ENCODE assay signal across 9 mouse cellular contexts in the genomic region with DNA sequence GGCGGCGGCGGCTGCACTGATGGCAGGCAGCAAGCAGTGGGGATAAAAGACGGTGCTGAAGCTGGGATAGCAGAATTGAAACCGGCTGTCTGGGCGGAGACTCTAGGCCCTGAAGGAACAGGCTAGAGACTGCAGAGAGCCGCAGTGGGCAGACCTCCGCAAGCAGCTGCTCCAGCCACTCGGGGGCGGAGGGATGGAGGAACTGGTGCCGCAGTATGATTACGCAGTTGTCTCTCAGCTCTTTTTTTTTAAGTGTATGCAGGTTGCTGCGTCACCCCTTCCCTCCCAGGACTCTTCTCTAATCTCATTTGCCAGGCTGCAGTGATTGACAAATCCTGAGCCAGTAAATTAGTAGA. TPM values are rescaled to one million over a fixed set of nuclear protein-coding genes. Genes with fewer than 3 reads are reported as not detected.
DNase-seq lines count a peak whose midpoint lies in the region; ATAC-seq and TF ChIP-seq lines count a peak whose summit lies in the region.
"Had no signal": no experiment of that assay in that cellular context is flagged by ENCODE, and none has a peak within 500 bp of the region (broad histone marks: within the 10 kb centered on the region; RNA-seq: fewer than 3 reads in every experiment).

Gene Nap1l2, minus strand, starts transcription at position 210 of the 356 bp plus-strand sequence.

- H3K27me3 ChIP-seq in forebrain, embryonic 11.5 days (ENCODE audit: control insufficient read depth, insufficient read depth, low read length) = peaks cover 14% of the 10 kb centered on the region; the same call in 1 of the 2 replicates
- H3K27me3 ChIP-seq in stomach, embryonic 14.5 days (ENCODE audit: control insufficient read depth, insufficient read depth, low read length) = 0 out of 2 replicates have a peak, but pooled peaks cover 2% of the 10 kb centered on the region

- H3K9me3 ChIP-seq in forebrain, embryonic 11.5 days (ENCODE audit: control insufficient read depth, low read length) = no peaks in the 10 kb centered on the region
- no peaks in the 10 kb centered on the region for H3K9me3 ChIP-seq in stomach, embryonic 14.5 days (ENCODE audit: control insufficient read depth, low read depth, low read length)

- peak within 1 kb of the TSS; percentile 33; the same call in 1 of the 2 replicates for H3K9ac ChIP-seq in forebrain, embryonic 11.5 days (ENCODE audit: low read length)
- H3K9ac ChIP-seq in stomach, embryonic 14.5 days (replicated peaks; ENCODE audit: low read depth, low read length) = no peak within 1 kb of the TSS

- TF ChIP-seq POLR2A in brain, embryonic 14.5 days (IDR thresholded peaks at IDR 0.05; ENCODE audit: borderline replicate concordance, extremely low read depth, insufficient read depth, insufficient read length, poor library complexity, severe bottlenecking) = peak; percentile 30; the same call in 1 of the 2 replicates

- ATAC-seq in forebrain, embryonic 11.5 days (replicated peaks; ENCODE audit: low FRiP score) = peak; percentile 79
- peak; percentile 99 for ATAC-seq in megakaryocyte, adult 5-6 weeks (ENCODE audit: poor library complexity, severe bottlenecking)
- ATAC-seq in stomach, embryonic 14.5 days (ENCODE audit: insufficient number of reproducible peaks, insufficient read depth, low FRiP score, low read depth) = peak; percentile 49; the same call in 1 of the 2 replicates
- no peak for ATAC-seq in megakaryocyte-erythroid progenitor cell, adult 5-6 weeks (replicated peaks; ENCODE audit: low FRiP score, low TSS enrichment, poor library complexity, severe bottlenecking)

- 12% methylated on average over 13 of the region's 13 CpGs for WGBS in forebrain, embryonic 11.5 days
- WGBS in stomach, embryonic 14.5 days = 19% methylated on average over 13 of the region's 13 CpGs

- no peaks in the 10 kb centered on the region for H3K36me3 ChIP-seq in forebrain, embryonic 11.5 days (ENCODE audit: control insufficient read depth, insufficient read depth, low read length)
- no peaks in the 10 kb centered on the region for H3K36me3 ChIP-seq in stomach, embryonic 14.5 days (ENCODE audit: control insufficient read depth, insufficient read depth, low read length)

- peak within 1 kb of the TSS; percentile 54 for H3K4me2 ChIP-seq in forebrain, embryonic 11.5 days (ENCODE audit: low read depth, low read length, severe bottlenecking)
- peak within 1 kb of the TSS; percentile 43 for H3K4me2 ChIP-seq in stomach, embryonic 14.5 days (replicated peaks; ENCODE audit: low read depth, low read length)

- intact Hi-C loops in heart, postnatal 36 days (cut with DNase I) = no loop called here

- no peaks in the 10 kb centered on the region for H3K4me1 ChIP-seq in forebrain, embryonic 11.5 days (replicated peaks; ENCODE audit: control insufficient read depth, insufficient read depth, low read length)
- H3K4me1 ChIP-seq in stomach, embryonic 14.5 days (ENCODE audit: control insufficient read depth, insufficient read depth, low read length) = no peaks in the 10 kb centered on the region

- H3K27ac ChIP-seq in forebrain, embryonic 11.5 days (ENCODE audit: low read depth, low read length) = peak within 1 kb of the TSS; percentile 18; the same call in 1 of the 2 replicates
- no peak within 1 kb of the TSS for H3K27ac ChIP-seq in stomach, embryonic 14.5 days (ENCODE audit: low read length)

- DNase-seq in ES-CJ7 (ENCODE audit: low read depth, low spot score) = peak; percentile 62
- peak; percentile 94 for DNase-seq in brain, embryonic 14.5 days (ENCODE audit: low read depth)
- DNase-seq in forebrain, embryonic 11.5 days (ENCODE audit: low spot score) = peak; percentile 69
- peak; percentile 4 to 8 for DNase-seq in heart, postnatal 36 days
- DNase-seq in layer of hippocampus, postnatal 36 days = peak; percentile 65

- H3K4me3 ChIP-seq in forebrain, embryonic 11.5 days (ENCODE audit: low read depth, low read length) = peak within 1 kb of the TSS; percentile 39
- H3K4me3 ChIP-seq in stomach, embryonic 14.5 days (ENCODE audit: low read depth, low read length) = peak within 1 kb of the TSS; percentile 36
- H3K4me3 ChIP-seq: erythroblast, embryonic 14.5 days had no signal

- no peak for TF ChIP-seq CTCF in brain, embryonic 14.5 days (IDR thresholded peaks at IDR 0.05; ENCODE audit: borderline replicate concordance, extremely low read depth, insufficient read depth, insufficient read length)

RNA-seq across cellular contexts. Expression of gene Nap1l2, which starts in this region (rescaled TPM):
- polyA plus RNA-seq in brain, embryonic 14.5 days (2012; rRNA removed) = 29.4 and 46.4 TPM in 2 replicates
- 12.2 and 13.6 TPM in 2 replicates for polyA plus RNA-seq in forebrain, embryonic 11.5 days (2014; fragmentation: Nextera tagmentation; extraction: Ambion mirVana)
- total RNA-seq in heart, postnatal 36 days (2021) = not detected
- 10 to 100 TPM; 76.5 to 86.5 TPM for total RNA-seq in layer of hippocampus, postnatal 36 days (2021)
- total RNA-seq in megakaryocyte, adult 5-6 weeks (2015) = 0.07 and 0.42 TPM in 2 replicates
- total RNA-seq in megakaryocyte, adult 5-6 weeks (2017) = 0.33 and 0.94 TPM in 2 replicates
- polyA plus RNA-seq in stomach, embryonic 14.5 days (2014; fragmentation: Nextera tagmentation; extraction: Ambion mirVana) = 3.7 and 4.6 TPM in 2 replicates
- total RNA-seq in megakaryocyte-erythroid progenitor cell, adult 5-6 weeks (2014; fragmentation: Nextera tagmentation) = not detected in 2 replicates
- total RNA-seq in megakaryocyte-erythroid progenitor cell, adult 5-6 weeks (2017) = not detected in 2 replicates
- polyA plus RNA-seq: erythroblast, embryonic 14.5 days had no signal

Comparison
In these comparisons a context has a peak if more than half of its experiments do, and no peak if none do; other contexts are left out.
1. RNA of gene Nap1l2 (total RNA-seq): 76.5 to 86.5 TPM in layer of hippocampus, postnatal 36 days; 0.07 to 0.94 TPM in megakaryocyte, adult 5-6 weeks, not detected in heart, postnatal 36 days and not detected in megakaryocyte-erythroid progenitor cell, adult 5-6 weeks; every median in the first group is over 10 times any median in the second.
2. Peak in DNase-seq in heart, postnatal 36 days; RNA of the gene not detected or under 1 TPM.
3. Peak in ATAC-seq in megakaryocyte, adult 5-6 weeks; RNA of the gene not detected or under 1 TPM.
4. DNase-seq: peak in every context shown above with its lines; median percentile 94 in brain, embryonic 14.5 days; 69 in forebrain, embryonic 11.5 days; 65 in layer of hippocampus, postnatal 36 days; 62 in ES-CJ7; 6 in heart, postnatal 36 days.